Mouse (Mus musculus): Measurements from ENCODE around the gene Exoc2.

GRCm38 (mm10) chr13:30973501-30974246 lies at the start of gene Exoc2, which contains the start of gene Gm5447:
- TF ChIP-seq ZC3H11A (IDR thresholded peaks at IDR 0.05; ENCODE audit: borderline replicate concordance, low read depth, low read length) (no peak), MAFK (IDR thresholded peaks at IDR 0.05; ENCODE audit: insufficient read depth, low read depth, low read length) (no peak), CHD2 (IDR thresholded peaks at IDR 0.05; ENCODE audit: low read depth, low read length) (no peak), HCFC1 (IDR thresholded peaks at IDR 0.05; ENCODE audit: borderline replicate concordance, insufficient read depth, low read length) (peak; percentile 86), ZNF384 (IDR thresholded peaks at IDR 0.05; ENCODE audit: low read depth, low read length) (no peak)

Measured in ES-E14 (cell line).